ENCODE assay signal across 8 mouse cellular contexts in genomic region chr9:66713135-66714021, GRCm38 (mm10). TPM values are rescaled to one million over a fixed set of nuclear protein-coding genes. Genes with fewer than 3 reads are reported as not detected.
A peak's percentile ranks its signal among the peaks of the same experiment; 100 is the strongest.
DNase-seq lines count a peak whose midpoint lies in the region; ATAC-seq and TF ChIP-seq lines count a peak whose summit lies in the region.

Gene Car12 (plus strand): TSS chr9:66713686.

- no peak for TF ChIP-seq CTCF in spleen, adult 2 months (IDR thresholded peaks at IDR 0.05; ENCODE audit: extremely low read depth, insufficient read depth, insufficient read length, insufficient replicate concordance)

- H3K36me3 ChIP-seq in spleen, adult 2 months (ENCODE audit: control insufficient read depth, insufficient read depth, low read length) = no peaks in the 10 kb centered on the region
- no peaks in the 10 kb centered on the region for H3K36me3 ChIP-seq in heart, embryonic 13.5 days

- peak within 1 kb of the TSS; percentile 76 for H3K9ac ChIP-seq in heart, embryonic 13.5 days

- H3K4me1 ChIP-seq in spleen, adult 2 months (ENCODE audit: control insufficient read depth, insufficient read depth, insufficient read length) = 0 out of 2 replicates have a peak, but pooled peaks cover 4% of the 10 kb centered on the region
- H3K4me1 ChIP-seq in heart, embryonic 13.5 days = peaks cover 24% of the 10 kb centered on the region

- peak within 1 kb of the TSS; percentile 53 for H3K4me3 ChIP-seq in spleen, adult 2 months (ENCODE audit: extremely low read depth, insufficient read depth, insufficient read length)
- H3K4me3 ChIP-seq in heart, embryonic 13.5 days = peak within 1 kb of the TSS; percentile 54

- no peak for TF ChIP-seq POLR2A in spleen, adult 2 months (IDR thresholded peaks at IDR 0.05; ENCODE audit: low read depth, low read length)

- peak within 1 kb of the TSS; percentile 89 for H3K4me2 ChIP-seq in heart, embryonic 13.5 days

- ATAC-seq in heart, embryonic 13.5 days (ENCODE audit: extremely low read depth, insufficient number of reproducible peaks, low FRiP score, low TSS enrichment) = no peak
- no peak for ATAC-seq in erythroid progenitor cell, adult 5-6 weeks (replicated peaks; ENCODE audit: low FRiP score, poor library complexity, severe bottlenecking)

- H3K27ac ChIP-seq in spleen, adult 2 months (ENCODE audit: insufficient read depth, low read length) = no peak within 1 kb of the TSS
- no peak within 1 kb of the TSS for H3K27ac ChIP-seq in heart, embryonic 13.5 days (replicated peaks)

- H3K9me3 ChIP-seq in heart, embryonic 13.5 days = no peaks in the 10 kb centered on the region

- whole genome bisulfite sequencing in spleen, adult 2 months = 13% methylated on average over 29 of the region's 29 CpGs
- 11% methylated on average over 29 of the region's 29 CpGs for WGBS in heart, embryonic 13.5 days

- DNase-seq in spleen, adult 2 months (ENCODE audit: low read depth in 1 of 2, low spot score in 2 of 2) = peak; percentile 12 to 26
- no peak for DNase-seq in spleen, postnatal 4 days (ENCODE audit: low spot score in 2 of 2)
- DNase-seq in cerebellum, adult 9-11 months = peak; percentile 57
- DNase-seq in kidney, postnatal 25 days = peak; percentile 70 to 80
- DNase-seq in lung, postnatal 36 days = peak; percentile 37
- DNase-seq in spleen, postnatal 36 days (ENCODE audit: low spot score in 2 of 2) = peak; percentile 14 to 30

- no peaks in the 10 kb centered on the region for H3K27me3 ChIP-seq in spleen, adult 2 months (ENCODE audit: control insufficient read depth, insufficient read depth, low read length)
- peaks cover 50% of the 10 kb centered on the region for H3K27me3 ChIP-seq in heart, embryonic 13.5 days (replicated peaks)

RNA-seq across cellular contexts. Expression of gene Car12, which starts in this region (rescaled TPM):
- polyA plus RNA-seq in spleen, adult 2 months (2012; rRNA removed) = 0.48 and 0.74 TPM in 2 replicates
- polyA plus RNA-seq in heart, embryonic 13.5 days (2015; fragmentation: Nextera tagmentation; extraction: Ambion mirVana) = 0.59 and 0.76 TPM in 2 replicates
- not detected in 2 replicates for total RNA-seq in erythroid progenitor cell, adult 5-6 weeks (2015; ENCODE audit: low replicate concordance)
- not detected in 2 replicates for total RNA-seq in erythroid progenitor cell, adult 5-6 weeks (2017; ENCODE audit: low replicate concordance)

Comparison
In these comparisons a context has a peak if more than half of its experiments do, and no peak if none do; other contexts are left out.
1. DNase-seq: peak in cerebellum, adult 9-11 months (single experiment), kidney, postnatal 25 days (2 of 2), lung, postnatal 36 days (single experiment) and spleen, postnatal 36 days (2 of 2); none in spleen, postnatal 4 days (0 of 2).
2. Peak in DNase-seq and H3K4me3 ChIP-seq in spleen, adult 2 months; RNA of the gene not detected or under 1 TPM.